Mouse (Mus musculus) embryonic facial prominence, embryonic 11.5 days (tissue): ENCODE measurements around the gene Tirap. TPM values are rescaled to one million over a fixed set of nuclear protein-coding genes. Genes with fewer than 3 reads are reported as not detected.

ENCODE experiments used
- ATAC-seq: fragments of 200-750 bp; cut with Nextera tagmentation; replicated peaks from 2 replicates; pipeline ENCODE4 v1.8.0; 2017; ENCODE audit warnings: low read depth; ENCODE audit not compliant: insufficient number of reproducible peaks, low FRiP score, low TSS enrichment
- DNase-seq: peaks from one replicate; pipeline ENCODE4 v3.0.0-alpha.2; 2015; ENCODE audit warnings: low spot score
- H3K27ac ChIP-seq: fragments of 300-500 bp; sonication (generic); replicated peaks from 2 replicates; pipeline ENCODE4 v1.5.1; 2014; ENCODE audit warnings: mild to moderate bottlenecking, low read depth, low read length, control low read depth
- H3K27me3 ChIP-seq: fragments of 300-500 bp; sonication (generic); 2 replicates; pipeline ENCODE4 v1.6.1; 2014; ENCODE audit warnings: mild to moderate bottlenecking, low read length, moderate library complexity, mixed read lengths; ENCODE audit not compliant: control insufficient read depth, insufficient read depth
- H3K36me3 ChIP-seq: fragments of 300-500 bp; sonication (generic); replicated peaks from 2 replicates; pipeline ENCODE4 v1.6.1; 2014; ENCODE audit warnings: low read depth, mild to moderate bottlenecking, low read length, moderate library complexity, mixed read lengths; ENCODE audit not compliant: control insufficient read depth, insufficient read depth
- H3K4me1 ChIP-seq: fragments of 300-500 bp; sonication (generic); 2 replicates; pipeline ENCODE4 v1.6.1; 2014; ENCODE audit warnings: low read length, mixed read lengths; ENCODE audit not compliant: control insufficient read depth, insufficient read depth
- H3K4me2 ChIP-seq: fragments of 300-500 bp; sonication (generic); 2 replicates; pipeline ENCODE4 v1.6.1; 2014; ENCODE audit warnings: low read depth, mild to moderate bottlenecking, control low read depth, low read length, moderate library complexity
- H3K4me3 ChIP-seq: fragments of 300-500 bp; sonication (generic); 2 replicates; pipeline ENCODE4 v1.5.1; 2014; ENCODE audit warnings: low read depth, low read length, control low read depth
- H3K9ac ChIP-seq: fragments of 300-500 bp; sonication (generic); replicated peaks from 2 replicates; pipeline ENCODE4 v1.6.1; 2014; ENCODE audit warnings: mild to moderate bottlenecking, control low read depth, low read length
- H3K9me3 ChIP-seq: fragments of 300-500 bp; sonication (generic); replicated peaks from 2 replicates; pipeline ENCODE4 v1.6.1; 2016; ENCODE audit warnings: mild to moderate bottlenecking, low read length, inconsistent platforms, mixed read lengths; ENCODE audit not compliant: control insufficient read depth
- WGBS: fragments of 180-500 bp; shearing (Covaris S2); extraction: QIAGEN DNeasy Blood & Tissue Kit; methylation state at CpG from one replicate; pipeline ENCODE4 v1.1.7; 2014; 5-methylcytosine and 5-hydroxymethylcytosine counted together
- polyA plus RNA-seq: library from polyadenylated mRNA; unstranded; fragments of >200 nt; fragmentation: Nextera tagmentation; extraction: Ambion mirVana; gene quantifications from 2 replicates; pipeline ENCODE4 v1.2.1, GENCODE M21; 2014

Gene Tirap
- 11.6 and 15.3 TPM in 2 replicates for polyA plus RNA-seq

GRCm38 (mm10) chr9:35199772-35200471, at the start of gene Tirap, which contains the start of gene Srpr:
Gene Tirap, minus strand, starts transcription at chr9:35200291.
Gene Srpr, plus strand, starts transcription at chr9:35200175.
- Histone ChIP-seq H3K4me3 (peak within 1 kb of the TSS; percentile 71), H3K9me3 (no peaks in the 10 kb centered on the region), H3K9ac (peak within 1 kb of the TSS; percentile 80), H3K4me1 (no peaks in the 10 kb centered on the region), H3K27me3 (no peaks in the 10 kb centered on the region), H3K27ac (0 out of 2 replicates have a peak within 1 kb of the TSS, but pooled peaks have one; percentile 32), H3K4me2 (peak within 1 kb of the TSS; percentile 82), H3K36me3 (no peaks in the 10 kb centered on the region; the same call in 1 of the 2 replicates)
- WGBS = under 1% methylated on average over 40 of the region's 44 CpGs
- ATAC-seq (peak; percentile 88), DNase-seq (peak; percentile 92)

GRCm38 (mm10) chr9:35249476-35249875, 49.4 kb upstream of the Tirap start:
- DNase-seq = no peak
- no peaks in the 10 kb centered on the region for H3K36me3 ChIP-seq
- H3K9ac ChIP-seq = no peak overlapping the region
- no peak for ATAC-seq
- H3K4me3 ChIP-seq = no peak overlapping the region
- H3K27me3 ChIP-seq = no peaks in the 10 kb centered on the region
- no peaks in the 10 kb centered on the region for H3K9me3 ChIP-seq
- no peak overlapping the region for H3K4me2 ChIP-seq
- no peaks in the 10 kb centered on the region for H3K4me1 ChIP-seq
- H3K27ac ChIP-seq = no peak overlapping the region

- DNase-seq (no peak), ATAC-seq (no peak)
- Histone ChIP-seq H3K27me3 (no peaks in the 10 kb centered on the region), H3K4me1 (no peaks in the 10 kb centered on the region), H3K36me3 (no peaks in the 10 kb centered on the region), H3K9ac (no peak overlapping the region), H3K4me2 (no peak overlapping the region), H3K4me3 (no peak overlapping the region), H3K27ac (no peak overlapping the region), H3K9me3 (no peaks in the 10 kb centered on the region)
- 98% methylated on average over 2 of the region's 2 CpGs for WGBS
Observed at GRCm38 (mm10) chr9:35247405-35247804, 47.3 kb upstream of the Tirap start.

DNA sequence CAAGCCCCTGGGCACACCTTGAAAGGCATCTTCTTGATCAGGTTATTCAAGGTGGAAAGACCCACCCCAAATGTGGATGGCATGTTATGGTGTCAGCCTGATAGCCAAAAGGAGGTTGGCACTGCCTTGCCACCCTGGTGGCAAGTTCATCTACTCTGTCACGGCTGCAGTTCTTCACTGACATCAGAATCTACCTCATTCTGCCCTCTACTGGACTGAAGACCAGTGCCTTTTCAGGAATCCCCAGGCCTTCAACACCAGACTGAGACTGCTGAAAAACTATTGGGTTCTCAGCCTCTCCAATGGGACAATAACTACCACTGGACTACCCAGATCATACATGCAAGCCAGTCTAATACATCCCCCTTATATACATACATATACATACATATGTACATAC, 39.6 kb upstream of the Tirap start:
- Histone ChIP-seq H3K9me3 (no peaks in the 10 kb centered on the region), H3K36me3 (no peaks in the 10 kb centered on the region; the same call in 1 of the 2 replicates), H3K4me1 (no peaks in the 10 kb centered on the region), H3K4me2 (no peak overlapping the region), H3K27ac (no peak overlapping the region), H3K4me3 (no peak overlapping the region), H3K27me3 (no peaks in the 10 kb centered on the region), H3K9ac (no peak overlapping the region)
- 67% methylated on average over 1 of the region's 1 CpGs for WGBS
- DNase-seq = no peak
- no peak for ATAC-seq

GRCm38 (mm10) chr9:35238915-35239571, 39.0 kb upstream of the Tirap start:
- Histone ChIP-seq H3K9ac (no peak overlapping the region), H3K9me3 (no peaks in the 10 kb centered on the region), H3K27ac (no peak overlapping the region), H3K4me3 (no peak overlapping the region), H3K4me2 (no peak overlapping the region), H3K4me1 (no peaks in the 10 kb centered on the region), H3K36me3 (no peaks in the 10 kb centered on the region; the same call in 1 of the 2 replicates), H3K27me3 (no peaks in the 10 kb centered on the region)
- ATAC-seq = no peak
- DNase-seq = no peak
- WGBS = 60% methylated on average over 6 of the region's 6 CpGs

DNA sequence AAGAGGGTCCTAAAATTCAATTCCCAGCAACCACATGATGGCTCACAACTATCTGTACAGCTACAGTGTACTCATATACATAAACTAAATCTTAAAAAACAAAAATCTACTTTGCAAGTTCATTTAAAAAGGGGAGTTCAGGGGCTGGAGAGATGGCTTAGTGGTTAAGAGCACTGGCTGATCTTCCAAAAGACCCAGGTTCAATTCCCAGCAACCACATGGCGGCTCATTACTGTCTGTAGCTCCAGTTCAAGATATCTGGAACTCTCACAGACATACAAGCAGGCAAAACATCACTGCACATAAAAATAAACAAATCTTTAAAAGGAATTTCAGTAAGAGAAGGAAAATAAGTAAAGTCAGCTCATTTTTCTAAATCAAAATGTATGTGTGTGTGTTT, 38.3 kb upstream of the Tirap start:
- ATAC-seq (no peak), DNase-seq (no peak)
- Histone ChIP-seq H3K9me3 (no peaks in the 10 kb centered on the region), H3K4me3 (no peak overlapping the region), H3K27ac (no peak overlapping the region), H3K4me1 (no peaks in the 10 kb centered on the region), H3K27me3 (no peaks in the 10 kb centered on the region), H3K36me3 (no peaks in the 10 kb centered on the region; the same call in 1 of the 2 replicates), H3K4me2 (no peak overlapping the region), H3K9ac (no peak overlapping the region)
- 83% methylated on average over 1 of the region's 1 CpGs for WGBS

- WGBS = 56% methylated on average over 3 of the region's 3 CpGs
- no peak overlapping the region for H3K4me2 ChIP-seq
- no peak for DNase-seq
- no peaks in the 10 kb centered on the region for H3K9me3 ChIP-seq
- ATAC-seq = no peak
- H3K4me1 ChIP-seq = no peaks in the 10 kb centered on the region
- no peak overlapping the region for H3K27ac ChIP-seq
- H3K4me3 ChIP-seq = no peak overlapping the region
- H3K27me3 ChIP-seq = no peaks in the 10 kb centered on the region
- H3K9ac ChIP-seq = no peak overlapping the region
- H3K36me3 ChIP-seq = no peaks in the 10 kb centered on the region; the same call in 1 of the 2 replicates
Observed at GRCm38 (mm10) chr9:35235996-35236395, 35.9 kb upstream of the Tirap start.

- WGBS = 91% methylated on average over 3 of the region's 3 CpGs
- no peak overlapping the region for H3K4me2 ChIP-seq
- ATAC-seq = no peak
- DNase-seq = no peak
- no peak overlapping the region for H3K9ac ChIP-seq
- H3K9me3 ChIP-seq = no peaks in the 10 kb centered on the region
- H3K27me3 ChIP-seq = no peaks in the 10 kb centered on the region
- H3K4me3 ChIP-seq = no peak overlapping the region
- H3K36me3 ChIP-seq = no peaks in the 10 kb centered on the region; the same call in 1 of the 2 replicates
- no peaks in the 10 kb centered on the region for H3K4me1 ChIP-seq
- no peak overlapping the region for H3K27ac ChIP-seq
Observed at GRCm38 (mm10) chr9:35228671-35229070, 28.6 kb upstream of the Tirap start.
